Mouse (Mus musculus): Measurements from ENCODE around the gene Nprl3.
"Not testable (repeated sequence)": the region's sequence is repeated elsewhere in the genome, so short reads cannot be mapped to it uniquely, and the experiment has no call there.

DNA sequence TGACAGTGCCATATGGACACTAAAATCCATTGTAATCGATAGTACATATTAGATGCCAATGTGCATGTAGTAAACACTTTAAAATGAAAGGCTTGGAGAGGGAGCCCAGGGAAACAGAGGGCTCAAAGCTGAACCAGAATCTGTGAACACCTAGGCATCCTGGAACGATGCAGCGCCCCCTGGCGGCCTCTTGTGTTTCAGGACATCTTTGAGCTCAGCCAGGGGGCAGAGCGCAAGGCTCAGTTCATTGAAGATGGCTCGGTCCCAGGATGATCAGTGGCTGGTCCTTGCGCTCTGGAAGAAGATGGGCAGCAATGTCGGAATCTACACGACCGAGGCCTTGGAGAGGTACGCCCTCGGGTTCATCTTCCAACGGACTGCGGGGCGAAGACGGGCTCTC is 32.4 kb upstream of the Nprl3 start, which contains the start of gene Hbq1a:
- peak; percentile 67 for TF ChIP-seq CTCF (IDR thresholded peaks at IDR 0.05; ENCODE audit: borderline replicate concordance, extremely low read depth, insufficient read depth, insufficient read length)
- not testable (repeated sequence) for TF ChIP-seq POLR2A (IDR thresholded peaks at IDR 0.05; ENCODE audit: borderline replicate concordance, extremely low read depth, insufficient read depth, insufficient read length, poor library complexity, severe bottlenecking)

All from brain, embryonic 14.5 days (tissue).